Mouse (Mus musculus) granulocyte monocyte progenitor cell, adult 5-6 weeks (primary cell): ENCODE measurements around the gene Ddhd1. TPM values are rescaled to one million over a fixed set of nuclear protein-coding genes. Genes with fewer than 3 reads are reported as not detected.

ENCODE experiments used
- ATAC-seq: replicated peaks from 2 replicates; pipeline ENCODE4 v1.8.0; 2016; ENCODE audit warnings: mild to moderate bottlenecking, moderate TSS enrichment, inconsistent platforms; ENCODE audit not compliant: poor library complexity, severe bottlenecking
- total RNA-seq, 2 experiments: library from RNA; stranded (forward) in 1 of 2; stranded (reverse) in 1 of 2; fragments of 200-712, 200-1000 nt in 1 of 2; fragments of >200 nt in 1 of 2; fragmentation: Nextera tagmentation in 1 of 2; gene quantifications; 2 replicates each; pipeline ENCODE4 v1.2.3; 2014 to 2017

The Ddhd1 gene
- total RNA-seq, 2 experiments from 2014 or later: 17.7 to 22.6 TPM

- no peak for ATAC-seq
Observed at GRCm38 (mm10) chr14:45647175-45647574, 10.8 kb downstream of the Ddhd1 start.

GRCm38 (mm10) chr14:45644786-45645185 is 13.2 kb downstream of the Ddhd1 start:
- ATAC-seq: no peak

- ATAC-seq: no peak
Observed at GRCm38 (mm10) chr14:45644202-45644601, 13.7 kb downstream of the Ddhd1 start.

- no peak for ATAC-seq
Observed at GRCm38 (mm10) chr14:45643461-45643860, 14.5 kb downstream of the Ddhd1 start.

GRCm38 (mm10) chr14:45642795-45643194 is 15.1 kb downstream of the Ddhd1 start:
- no peak for ATAC-seq

GRCm38 (mm10) chr14:45642217-45642616 is 15.7 kb downstream of the Ddhd1 start:
- no peak for ATAC-seq

- no peak for ATAC-seq
Observed at GRCm38 (mm10) chr14:45638717-45639116, 19.2 kb downstream of the Ddhd1 start.

GRCm38 (mm10) chr14:45635496-45635895 is 22.4 kb downstream of the Ddhd1 start:
- no peak for ATAC-seq

- ATAC-seq: peak; percentile 74
Observed at GRCm38 (mm10) chr14:45632756-45633537, 25.0 kb downstream of the Ddhd1 start.

GRCm38 (mm10) chr14:45630544-45630943 is 27.4 kb downstream of the Ddhd1 start:
- ATAC-seq: no peak

GRCm38 (mm10) chr14:45629938-45630337 is 28.0 kb downstream of the Ddhd1 start:
- no peak for ATAC-seq

- no peak for ATAC-seq
Observed at GRCm38 (mm10) chr14:45618351-45618750, 39.6 kb downstream of the Ddhd1 start.

- no peak for ATAC-seq
Observed at GRCm38 (mm10) chr14:45616526-45616925, 41.4 kb downstream of the Ddhd1 start.

- ATAC-seq: no peak
Observed at GRCm38 (mm10) chr14:45615776-45616175, 42.2 kb downstream of the Ddhd1 start.

- no peak for ATAC-seq
Observed at GRCm38 (mm10) chr14:45614822-45615221, 43.1 kb downstream of the Ddhd1 start.

GRCm38 (mm10) chr14:45614406-45614805 is 43.5 kb downstream of the Ddhd1 start:
- no peak for ATAC-seq

GRCm38 (mm10) chr14:45611654-45612053 is 46.3 kb downstream of the Ddhd1 start:
- no peak for ATAC-seq

- ATAC-seq: peak; percentile 46; the same call in 1 of the 2 replicates
Observed at GRCm38 (mm10) chr14:45602002-45602401, 55.9 kb downstream of the Ddhd1 start.

GRCm38 (mm10) chr14:45600587-45600986 is 57.4 kb downstream of the Ddhd1 start:
- ATAC-seq: no peak

- no peak for ATAC-seq
Observed at GRCm38 (mm10) chr14:45597855-45598254, 60.1 kb downstream of the Ddhd1 start.

GRCm38 (mm10) chr14:45593261-45593660 is 64.7 kb downstream of the Ddhd1 start:
- no peak for ATAC-seq

GRCm38 (mm10) chr14:45588403-45588802 is 69.5 kb downstream of the Ddhd1 start:
- no peak for ATAC-seq
